Mouse (Mus musculus) forelimb bud, embryonic 11.5 days (tissue): ENCODE data around the gene Rab29.
"Not testable (repeated sequence)": the region's sequence is repeated elsewhere in the genome, so short reads cannot be mapped to it uniquely, and the experiment has no call there.

Source experiments
- DNase-seq: peaks from one replicate; pipeline ENCODE4 v3.0.0-alpha.2; 2012; ENCODE audit warnings: low read depth, low spot score

Rab29 gene

DNA sequence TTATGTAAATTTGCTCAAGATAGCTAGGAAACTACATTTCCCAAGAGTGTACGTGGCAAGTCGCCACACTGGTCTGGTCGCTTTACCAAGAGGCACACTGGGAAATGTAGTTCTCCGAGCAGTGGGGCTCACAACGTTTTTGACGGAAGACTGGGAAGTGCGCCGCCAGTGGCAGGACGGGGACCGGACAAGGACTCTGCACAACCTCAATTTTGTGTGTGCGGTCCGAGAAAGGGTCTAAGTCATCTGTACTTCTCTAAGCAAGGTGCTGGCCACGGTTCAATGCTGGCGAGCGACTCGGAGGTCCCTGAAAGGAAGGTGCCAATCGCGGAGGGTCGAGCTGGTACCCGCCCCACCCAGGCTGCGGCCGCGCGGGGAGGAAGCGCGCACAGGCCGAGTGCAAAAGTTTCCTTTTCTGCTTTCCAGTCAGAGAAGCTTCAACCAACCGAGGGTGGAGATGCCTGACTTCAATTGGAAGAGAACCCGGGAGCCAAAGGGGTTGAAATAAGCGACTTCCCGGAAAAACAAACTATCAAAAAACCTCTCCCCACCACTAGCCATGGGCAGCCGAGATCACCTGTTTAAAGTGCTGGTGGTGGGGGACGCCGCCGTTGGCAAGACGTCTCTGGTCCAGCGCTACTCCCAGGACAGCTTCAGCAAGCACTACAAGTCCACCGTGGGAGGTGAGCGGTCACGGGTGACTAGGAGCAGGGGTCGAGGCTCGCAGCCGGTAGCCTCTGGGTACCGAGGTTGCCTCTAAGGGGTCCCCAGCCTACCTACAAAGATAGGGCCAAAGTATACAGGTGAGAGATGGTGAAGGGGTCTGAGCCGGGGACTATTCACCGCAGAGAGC is at the start of gene Rab29:
Gene Rab29 (plus strand): TSS at position 132 of the 853 bp plus-strand sequence.
- DNase-seq, result peak; percentile 90

- not testable (repeated sequence) for DNase-seq
These were observed 46.7 kb upstream of the Rab29 start for GRCm38 (mm10) chr1:131820353-131820752.

GRCm38 (mm10) chr1:131820887-131821328 is 46.1 kb upstream of the Rab29 start:
- no peak for DNase-seq

DNA sequence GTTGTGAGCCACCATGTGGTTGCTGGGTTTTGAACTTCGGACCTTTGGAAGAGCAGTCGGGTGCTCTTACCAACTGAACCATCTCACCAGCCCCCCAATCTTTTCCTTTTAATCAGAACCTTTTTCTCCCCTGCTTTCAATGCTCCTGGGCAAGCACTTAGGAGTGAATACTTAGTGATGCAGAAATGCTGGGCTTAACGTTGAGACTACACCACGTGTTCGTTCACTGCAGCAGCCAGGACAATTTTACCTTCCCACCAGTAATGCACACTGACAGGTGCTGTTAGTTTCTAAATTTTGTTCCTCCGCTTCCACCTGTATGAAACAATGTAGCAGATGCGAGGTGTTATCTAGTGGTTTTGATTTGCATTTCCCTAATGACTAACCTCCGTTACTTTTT is 44.7 kb upstream of the Rab29 start:
- DNase-seq, result no peak

- DNase-seq, result no peak
These were observed 44.0 kb upstream of the Rab29 start for GRCm38 (mm10) chr1:131822856-131823492.

- no peak for DNase-seq
These were observed 43.5 kb upstream of the Rab29 start for GRCm38 (mm10) chr1:131823563-131823962.

- peak; percentile 19 for DNase-seq
These were observed 42.4 kb upstream of the Rab29 start for GRCm38 (mm10) chr1:131824528-131825181.

- DNase-seq, result no peak
These were observed 39.7 kb upstream of the Rab29 start, which contains the start of gene Slc41a1 for GRCm38 (mm10) chr1:131827207-131827786. Gene Slc41a1 (plus strand): TSS chr1:131827493.

GRCm38 (mm10) chr1:131827787-131828258 is 39.2 kb upstream of the Rab29 start:
- peak; percentile 96 for DNase-seq

DNA sequence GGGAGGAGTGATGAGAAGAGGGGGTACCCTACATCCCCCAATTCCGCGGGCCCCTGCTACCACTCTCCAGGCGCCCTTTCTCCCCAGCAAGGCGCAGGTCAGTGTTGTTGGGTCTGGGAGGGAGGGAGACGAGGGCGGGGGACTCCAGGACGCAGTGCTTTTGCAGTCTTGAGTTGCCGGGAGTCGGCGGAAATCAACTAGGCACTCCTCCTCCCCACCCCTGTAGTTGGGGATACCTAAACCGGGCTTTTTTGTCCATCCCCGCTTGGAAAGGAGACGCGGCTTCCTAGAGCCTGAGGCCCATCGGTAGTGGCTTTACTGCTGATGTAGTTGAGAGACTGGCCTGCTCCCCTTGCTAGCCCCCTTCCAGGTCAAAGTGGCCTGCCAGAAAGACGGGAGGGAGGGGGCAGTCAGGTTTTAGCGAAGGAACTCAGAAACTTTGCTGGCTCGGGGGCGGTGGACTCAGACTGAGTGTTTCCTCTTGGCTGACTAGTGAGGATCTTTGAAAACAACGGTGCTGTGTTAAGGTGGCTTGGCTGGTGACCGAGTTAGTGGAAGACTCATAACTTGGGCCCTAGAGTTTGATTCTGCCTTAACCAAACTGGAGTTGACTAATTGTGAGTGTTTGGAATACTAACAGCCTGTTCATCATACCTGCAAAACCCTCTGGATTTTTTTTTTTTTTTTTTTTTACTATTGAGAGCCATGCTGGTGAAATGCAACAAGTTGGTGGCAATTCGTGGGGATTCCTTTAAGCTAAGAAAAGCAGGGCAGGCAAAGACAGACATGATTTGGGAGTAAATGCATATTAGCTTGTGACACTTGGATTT is 38.5 kb upstream of the Rab29 start:
- peak; percentile 48 for DNase-seq

- no peak for DNase-seq
These were observed 37.7 kb upstream of the Rab29 start for GRCm38 (mm10) chr1:131829279-131829678.

DNA sequence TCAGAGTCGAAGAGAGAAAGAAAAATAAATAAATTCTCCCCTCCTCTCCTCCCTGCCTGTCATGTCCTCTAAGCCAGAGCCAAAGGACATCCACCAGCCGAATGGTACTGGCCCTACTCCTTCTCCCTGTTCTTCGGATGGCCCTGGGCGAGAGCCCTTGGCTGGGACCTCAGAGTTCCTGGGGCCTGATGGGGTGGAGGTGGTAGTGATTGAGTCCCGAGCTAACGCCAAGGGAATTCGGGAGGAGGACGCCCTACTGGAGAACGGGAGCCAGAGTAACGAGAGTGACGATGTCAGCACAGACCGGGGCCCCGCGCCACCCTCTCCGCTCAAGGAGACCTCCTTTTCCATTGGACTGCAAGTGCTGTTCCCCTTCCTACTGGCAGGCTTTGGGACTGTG is 36.5 kb upstream of the Rab29 start:
- no peak for DNase-seq

GRCm38 (mm10) chr1:131830971-131831641 is 35.9 kb upstream of the Rab29 start:
- DNase-seq, result no peak

DNA sequence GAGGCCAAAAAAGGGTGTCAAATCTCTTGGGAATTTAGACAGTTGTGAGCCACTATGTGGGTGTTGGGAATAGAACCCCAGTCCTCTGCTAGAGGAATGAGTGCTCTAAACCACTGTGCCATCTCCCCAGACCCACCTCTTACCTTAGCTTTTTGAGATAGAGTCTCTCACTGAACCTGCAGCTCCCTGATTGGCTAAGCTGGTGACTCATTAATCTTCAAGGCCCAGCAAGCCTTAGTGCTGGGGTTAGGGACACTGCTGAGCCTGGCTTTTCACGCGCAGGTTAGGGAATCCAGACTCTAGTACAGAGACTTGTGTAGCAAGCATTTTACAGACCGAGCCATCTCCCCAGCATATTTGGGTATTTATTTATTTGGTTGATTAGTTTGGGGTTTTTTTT is 30.0 kb upstream of the Rab29 start:
- no peak for DNase-seq

DNA sequence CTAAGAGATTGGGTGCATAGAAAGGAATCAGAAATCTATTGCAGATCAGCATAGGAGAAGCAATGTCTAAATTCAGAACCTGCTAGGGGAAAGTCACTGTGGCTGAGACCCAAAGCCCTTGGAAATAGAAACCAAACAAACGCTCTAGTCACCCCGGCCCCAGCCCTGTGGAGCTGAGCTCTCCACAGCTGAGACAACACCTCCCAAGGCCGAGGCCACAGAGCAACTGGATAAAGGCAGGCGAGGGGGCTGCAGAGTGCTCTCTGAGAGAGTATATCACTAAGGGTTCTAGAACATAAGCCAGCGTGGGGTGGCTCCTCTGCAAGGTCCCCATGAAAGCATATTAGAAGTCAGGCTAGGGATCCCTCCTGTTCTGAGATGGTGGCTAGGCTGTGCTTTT is 28.5 kb upstream of the Rab29 start:
- no peak for DNase-seq

DNA sequence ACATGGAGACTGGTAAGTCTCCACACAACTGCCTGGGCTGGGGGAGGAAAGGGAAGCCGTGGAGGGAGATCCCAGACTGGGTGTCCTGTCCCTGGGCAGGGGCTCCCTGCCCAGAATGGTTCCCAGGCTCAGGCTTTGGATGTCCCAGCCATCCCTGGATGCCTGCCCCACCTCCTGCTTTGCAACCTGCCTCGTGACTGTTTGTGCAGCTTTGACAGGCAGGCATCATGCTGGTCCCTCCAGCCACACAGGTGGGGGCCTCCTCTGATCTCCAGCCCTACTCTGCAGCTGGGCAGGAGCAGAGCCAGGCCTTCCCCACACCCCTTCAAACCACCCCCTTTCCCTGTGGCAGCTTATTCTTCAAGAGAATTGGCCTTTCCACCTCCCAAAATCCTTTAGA is 27.7 kb upstream of the Rab29 start:
- no peak for DNase-seq

- DNase-seq, result no peak
These were observed 24.8 kb upstream of the Rab29 start for GRCm38 (mm10) chr1:131842221-131842620.

- no peak for DNase-seq
These were observed 23.3 kb upstream of the Rab29 start for GRCm38 (mm10) chr1:131843758-131844157.

DNA sequence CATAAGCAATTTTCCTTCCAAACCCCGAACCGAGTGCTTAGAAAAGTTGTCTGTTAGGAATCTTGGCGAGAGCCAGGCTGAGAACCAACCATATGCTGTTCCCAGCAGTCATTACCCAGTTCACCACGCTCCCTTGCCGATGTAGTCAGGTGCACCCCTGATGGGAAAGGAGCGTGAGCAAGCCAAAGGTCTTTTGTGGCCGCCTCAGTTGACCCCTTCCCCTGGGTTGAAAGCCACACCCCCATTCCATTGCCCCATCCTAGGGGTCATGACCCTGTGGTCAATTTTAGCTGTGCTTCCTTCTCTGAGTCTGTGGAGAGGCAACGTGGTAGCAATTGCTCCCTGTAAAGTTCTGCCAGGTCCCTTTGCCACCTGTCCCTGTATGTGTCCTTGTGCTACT is 22.1 kb upstream of the Rab29 start:
- no peak for DNase-seq

- no peak for DNase-seq
These were observed 20.8 kb upstream of the Rab29 start for GRCm38 (mm10) chr1:131846255-131846654.
